Mouse (Mus musculus): ENCODE data around the gene 9130008F23Rik.

DNA sequence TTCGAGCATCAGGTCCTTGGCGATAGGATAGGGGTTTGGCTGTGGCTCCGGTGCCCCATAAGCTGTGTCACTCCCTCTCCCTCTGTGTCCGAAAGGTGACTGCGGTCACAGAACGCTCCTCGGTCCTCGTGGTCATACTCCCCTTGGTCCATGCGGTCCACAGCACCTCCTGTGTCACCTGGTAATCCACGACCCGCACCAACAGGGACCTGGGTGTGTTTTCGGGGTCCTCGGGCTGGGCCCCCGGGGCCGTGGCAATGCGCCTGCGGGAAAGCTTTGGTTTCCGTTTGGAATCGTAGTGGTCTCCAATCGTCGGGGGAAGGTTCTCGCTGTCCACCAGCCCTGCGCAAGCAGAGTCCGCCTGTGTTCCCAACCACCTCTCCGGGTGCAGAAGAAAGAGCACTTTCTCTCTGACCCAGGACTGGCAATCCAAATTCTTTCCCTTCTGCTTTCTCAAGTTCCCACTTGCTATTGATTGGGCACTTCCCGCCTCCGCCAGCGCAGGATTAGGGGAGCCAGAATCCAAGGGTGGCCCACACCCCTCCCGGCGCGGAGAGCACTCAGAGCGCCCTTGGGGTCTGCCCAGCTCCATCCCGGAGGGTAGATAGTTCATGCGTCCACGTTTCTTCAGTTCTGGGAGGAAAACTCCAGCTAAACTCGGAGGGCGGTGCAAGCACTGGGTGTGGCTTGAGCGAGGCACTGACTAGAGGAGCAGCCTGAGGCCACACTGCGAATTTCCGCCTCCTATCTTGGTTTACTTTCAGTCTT, at the start of gene 9130008F23Rik:
- TF ChIP-seq POLR2A (IDR thresholded peaks at IDR 0.05; ENCODE audit: extremely low read depth, insufficient read depth, low read length) (no peak), CTCF (IDR thresholded peaks at IDR 0.05; ENCODE audit: extremely low read depth, insufficient read depth, low read length) (no peak)
